In genomic region chr10:121429981-121430682, GRCm38 (mm10) we compare ENCODE assay signal across 8 mouse cellular contexts. TPM values are rescaled to one million over a fixed set of nuclear protein-coding genes. Genes with fewer than 3 reads are reported as not detected.
DNase-seq lines count a peak whose midpoint lies in the region; ATAC-seq and TF ChIP-seq lines count a peak whose summit lies in the region.

No protein-coding gene starts in this region.

- peak overlapping the region; percentile 62 for H3K4me2 ChIP-seq in heart, embryonic 13.5 days
- H3K4me2 ChIP-seq in neural tube, embryonic 14.5 days (ENCODE audit: low read depth, low read length) = no peak overlapping the region

- WGBS in spleen, adult 2 months = 35% methylated on average over 14 of the region's 14 CpGs
- 14% methylated on average over 14 of the region's 14 CpGs for WGBS in heart, embryonic 13.5 days
- WGBS in limb, embryonic 10.5 days = 20% methylated on average over 14 of the region's 14 CpGs
- WGBS in neural tube, embryonic 14.5 days = 40% methylated on average over 14 of the region's 14 CpGs

- H3K4me3 ChIP-seq in spleen, adult 2 months (ENCODE audit: extremely low read depth, insufficient read depth, insufficient read length) = no peak overlapping the region; the same call in 1 of the 2 replicates
- H3K4me3 ChIP-seq in heart, embryonic 13.5 days = peak overlapping the region; percentile 27
- H3K4me3 ChIP-seq in limb, embryonic 10.5 days = peak overlapping the region; percentile 37
- H3K4me3 ChIP-seq in neural tube, embryonic 14.5 days (ENCODE audit: low read depth, low read length) = no peak overlapping the region

- peaks cover 51% of the 10 kb centered on the region; the same call in 1 of the 2 replicates for H3K4me1 ChIP-seq in spleen, adult 2 months (ENCODE audit: control insufficient read depth, insufficient read depth, insufficient read length)
- peaks cover 99% of the 10 kb centered on the region for H3K4me1 ChIP-seq in heart, embryonic 13.5 days
- peaks cover 92% of the 10 kb centered on the region for H3K4me1 ChIP-seq in limb, embryonic 10.5 days
- peaks cover 13% of the 10 kb centered on the region; the same call in 1 of the 2 replicates for H3K4me1 ChIP-seq in neural tube, embryonic 14.5 days (ENCODE audit: control insufficient read depth, insufficient read depth, low read length)

- H3K27ac ChIP-seq in spleen, adult 2 months (ENCODE audit: insufficient read depth, low read length) = peak overlapping the region; percentile 73
- H3K27ac ChIP-seq in heart, embryonic 13.5 days (replicated peaks) = peak overlapping the region; percentile 99
- H3K27ac ChIP-seq in limb, embryonic 10.5 days = peak overlapping the region; percentile 87
- H3K27ac ChIP-seq in neural tube, embryonic 14.5 days (ENCODE audit: low read depth, low read length) = no peak overlapping the region

- TF ChIP-seq CTCF in spleen, adult 2 months (IDR thresholded peaks at IDR 0.05; ENCODE audit: extremely low read depth, insufficient read depth, insufficient read length, insufficient replicate concordance) = no peak

- ATAC-seq in heart, embryonic 13.5 days (ENCODE audit: extremely low read depth, insufficient number of reproducible peaks, low FRiP score, low TSS enrichment) = peak; percentile 31; the same call in 1 of the 2 replicates
- ATAC-seq in neural tube, embryonic 14.5 days (ENCODE audit: low read depth) = peak; percentile 23; the same call in 1 of the 2 replicates

- no peaks in the 10 kb centered on the region for H3K36me3 ChIP-seq in spleen, adult 2 months (ENCODE audit: control insufficient read depth, insufficient read depth, low read length)
- no peaks in the 10 kb centered on the region for H3K36me3 ChIP-seq in heart, embryonic 13.5 days
- H3K36me3 ChIP-seq in limb, embryonic 10.5 days = peaks cover under 1% of the 10 kb centered on the region; the same call in 1 of the 2 replicates
- no peaks in the 10 kb centered on the region for H3K36me3 ChIP-seq in neural tube, embryonic 14.5 days (ENCODE audit: control insufficient read depth, insufficient read depth, low read length)

- no peak for TF ChIP-seq POLR2A in spleen, adult 2 months (IDR thresholded peaks at IDR 0.05; ENCODE audit: low read depth, low read length)

- H3K27me3 ChIP-seq in spleen, adult 2 months (ENCODE audit: control insufficient read depth, insufficient read depth, low read length) = no peaks in the 10 kb centered on the region
- no peaks in the 10 kb centered on the region for H3K27me3 ChIP-seq in heart, embryonic 13.5 days (replicated peaks)
- H3K27me3 ChIP-seq in limb, embryonic 10.5 days (ENCODE audit: low read depth, poor library complexity, severe bottlenecking) = no peaks in the 10 kb centered on the region
- H3K27me3 ChIP-seq in neural tube, embryonic 14.5 days (ENCODE audit: control insufficient read depth, insufficient read depth, low read length) = no peaks in the 10 kb centered on the region

- intact Hi-C loops in left cerebral cortex, postnatal 36 days (cut with DNase I) = loop anchor here (5.0 kb wide), 1 partner anchor 42 kb away; no protein-coding TSS in a partner anchor

- peak overlapping the region; percentile 71 for H3K9ac ChIP-seq in heart, embryonic 13.5 days
- no peak overlapping the region for H3K9ac ChIP-seq in neural tube, embryonic 14.5 days (replicated peaks; ENCODE audit: low read depth, low read length)

- H3K9me3 ChIP-seq in heart, embryonic 13.5 days = no peaks in the 10 kb centered on the region
- H3K9me3 ChIP-seq in limb, embryonic 10.5 days (replicated peaks) = no peaks in the 10 kb centered on the region
- H3K9me3 ChIP-seq in neural tube, embryonic 14.5 days (ENCODE audit: control insufficient read depth, low read length) = no peaks in the 10 kb centered on the region

- no peak for DNase-seq in spleen, adult 2 months (ENCODE audit: low read depth in 1 of 2, low spot score in 2 of 2)
- no peak for DNase-seq in spleen, postnatal 10 days (ENCODE audit: low spot score in 2 of 2)
- peak; percentile 67 for DNase-seq in limb, embryonic 10.5 days (ENCODE audit: low spot score)
- no peak for DNase-seq in urinary bladder, adult 18-20 months (ENCODE audit: low spot score in 2 of 2)
- no peak for DNase-seq in left cerebral cortex, postnatal 36 days (ENCODE audit: low spot score in 2 of 2)
- DNase-seq in testis, postnatal 14 days (ENCODE audit: low spot score) = no peak

RNA-seq across cellular contexts. Expression of gene Rassf3, which starts 46.0 kb away (rescaled TPM):
- 20.4 and 26.2 TPM in 2 replicates for polyA plus RNA-seq in spleen, adult 2 months (2012; rRNA removed)
- 15.2 and 19.2 TPM in 2 replicates for polyA plus RNA-seq in heart, embryonic 13.5 days (2015; fragmentation: Nextera tagmentation; extraction: Ambion mirVana)
- 18.0 and 21.1 TPM in 2 replicates for polyA plus RNA-seq in limb, embryonic 10.5 days (2016; fragmentation: Nextera tagmentation; extraction: Ambion mirVana)
- polyA plus RNA-seq in neural tube, embryonic 14.5 days (2014; fragmentation: Nextera tagmentation; extraction: Ambion mirVana) = 4.1 and 6.9 TPM in 2 replicates
- 10 to 100 TPM; 30.8 to 47.3 TPM for total RNA-seq in left cerebral cortex, postnatal 36 days (2021)

Comparison
In these comparisons a context has a peak if more than half of its experiments do, and no peak if none do; other contexts are left out.
1. H3K4me3 ChIP-seq: peak in heart, embryonic 13.5 days (single experiment) and limb, embryonic 10.5 days (single experiment); none in spleen, adult 2 months (single experiment) and neural tube, embryonic 14.5 days (single experiment).